Mouse (Mus musculus) retina, postnatal 1 day (tissue): ENCODE measurements at regions not wholly inside any gene's neighbourhood (a gene's known extent, or its start where the extent isn't known, plus 50 kb on each side); places are given as distances from the start of the nearest gene placed in this dataset.
A peak's percentile ranks its signal among the peaks of the same experiment; 100 is the strongest.

Experiments used
- DNase-seq: peaks from one replicate; pipeline ENCODE4 v3.0.0-alpha.2; 2012

DNA sequence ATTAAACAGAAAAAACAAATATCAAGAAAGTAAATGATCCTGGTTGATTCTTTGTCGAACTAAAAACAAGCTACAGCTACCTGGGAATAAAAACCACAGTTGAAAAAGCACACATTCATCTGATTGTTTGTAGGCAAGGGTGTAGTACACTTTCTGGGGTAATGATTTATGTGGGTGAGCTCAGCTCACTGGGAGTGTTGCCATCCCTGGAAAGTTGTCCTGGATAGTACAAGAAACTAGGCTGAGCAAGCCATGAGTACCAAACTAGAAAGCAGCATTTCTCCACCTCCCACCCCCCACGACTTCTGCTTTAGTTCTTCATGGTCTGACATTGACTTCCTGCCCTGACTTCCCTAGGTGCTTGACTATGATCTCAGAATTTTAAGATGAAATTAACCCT is 967.6 kb downstream of the Plod2 start:
- DNase-seq: no peak

DNA sequence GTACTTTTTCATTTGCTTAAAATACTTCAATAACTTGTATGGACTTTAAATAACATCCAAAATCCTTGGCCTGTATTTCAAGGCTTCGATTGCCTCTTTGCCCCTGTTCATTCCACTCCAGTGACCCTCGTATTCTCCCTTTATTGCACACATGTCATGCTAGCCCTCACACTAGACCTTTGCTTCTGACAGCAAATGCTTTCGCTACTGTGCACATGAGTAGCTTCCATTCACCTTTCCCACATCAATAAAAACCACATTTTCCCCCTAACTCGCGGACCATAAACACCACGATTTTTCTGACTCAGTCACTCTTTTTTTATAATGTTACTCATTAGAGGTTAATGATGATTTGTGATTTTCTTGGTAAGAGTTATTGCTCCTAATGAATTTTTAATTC is 982.0 kb downstream of the Plod2 start:
- DNase-seq: peak; percentile 29

DNA sequence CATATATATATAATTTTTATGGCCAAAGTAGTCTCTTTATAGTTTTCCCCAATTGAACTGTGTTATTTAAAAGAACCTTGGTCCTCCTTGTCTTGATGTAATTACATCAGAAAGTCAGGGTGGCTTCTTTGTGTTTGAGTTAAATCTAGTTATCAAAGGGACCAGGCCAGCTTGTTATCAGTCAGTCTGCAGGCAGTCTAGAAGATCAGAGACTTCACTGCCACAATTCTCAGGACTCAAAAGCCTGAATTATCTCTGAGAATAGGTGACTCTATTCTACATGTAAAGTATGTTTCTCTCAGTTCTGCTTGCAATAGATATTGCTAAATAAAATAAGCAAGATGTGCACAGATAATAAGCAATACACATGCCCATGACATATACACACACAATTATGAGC is 983.1 kb downstream of the Plod2 start:
- no peak for DNase-seq

DNA sequence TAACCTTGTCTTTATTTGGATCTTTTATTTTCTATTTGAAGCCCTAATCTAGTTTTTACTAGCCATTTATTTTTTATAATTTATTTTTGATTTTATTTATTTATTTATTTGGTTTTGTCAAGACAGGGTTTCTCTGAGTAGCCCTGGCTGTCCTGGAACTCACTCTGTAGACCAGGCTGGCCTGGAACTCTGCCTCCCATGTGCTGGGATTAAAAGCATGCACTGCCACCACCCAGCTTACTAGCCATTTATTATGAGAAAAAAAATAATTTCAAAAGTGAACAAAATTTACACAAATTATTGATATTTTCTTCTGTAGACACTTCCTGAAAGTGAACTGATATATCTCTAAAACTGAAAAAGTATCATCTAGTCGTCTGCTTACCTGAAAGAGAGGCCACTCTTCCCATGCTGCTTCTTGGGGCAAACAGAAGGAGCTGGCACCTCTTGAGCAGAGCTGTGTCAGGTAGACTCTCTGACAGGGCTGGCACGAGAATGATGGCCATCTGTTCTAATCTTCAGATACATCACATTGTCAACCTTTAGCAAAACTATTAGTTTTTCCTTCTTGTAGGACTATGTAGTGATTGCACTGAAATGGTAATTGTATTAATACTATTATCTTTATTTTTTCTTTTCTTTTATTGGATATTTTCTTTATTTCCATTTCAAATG is 988.8 kb downstream of the Plod2 start:
- DNase-seq: no peak
